Mouse (Mus musculus): ENCODE measurements around the gene Cenpa.
"Not testable (repeated sequence)": the region's sequence is repeated elsewhere in the genome, so short reads cannot be mapped to it uniquely, and the experiment has no call there.

The Cenpa gene

GRCm38 (mm10) chr5:30682967-30683600 lies 16.5 kb downstream of the Cenpa start:
- no peak for DNase-seq

DNA sequence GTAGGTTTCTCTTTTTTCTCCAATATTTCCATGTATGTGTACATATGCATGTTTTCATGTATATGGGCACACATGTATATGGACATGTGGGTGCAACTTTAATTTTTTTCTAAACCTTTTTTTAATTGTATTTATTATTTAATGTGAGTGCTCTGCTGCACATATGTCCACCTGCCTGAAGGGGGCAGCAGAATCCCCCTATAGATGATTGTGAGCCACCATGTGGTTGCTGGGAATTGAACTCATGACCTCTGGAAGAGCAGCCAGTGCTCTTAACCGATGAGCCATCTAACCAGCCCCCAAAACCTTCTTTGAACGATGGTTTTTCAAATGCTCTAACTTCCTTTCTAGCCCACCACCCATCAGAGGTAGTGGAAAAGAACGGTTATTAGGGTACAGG lies 17.4 kb downstream of the Cenpa start:
- DNase-seq, result no peak

- DNase-seq, result no peak
Measured at GRCm38 (mm10) chr5:30686781-30687180, 20.2 kb downstream of the Cenpa start.

GRCm38 (mm10) chr5:30700361-30701000 lies 33.9 kb downstream of the Cenpa start:
- DNase-seq, result no peak

DNA sequence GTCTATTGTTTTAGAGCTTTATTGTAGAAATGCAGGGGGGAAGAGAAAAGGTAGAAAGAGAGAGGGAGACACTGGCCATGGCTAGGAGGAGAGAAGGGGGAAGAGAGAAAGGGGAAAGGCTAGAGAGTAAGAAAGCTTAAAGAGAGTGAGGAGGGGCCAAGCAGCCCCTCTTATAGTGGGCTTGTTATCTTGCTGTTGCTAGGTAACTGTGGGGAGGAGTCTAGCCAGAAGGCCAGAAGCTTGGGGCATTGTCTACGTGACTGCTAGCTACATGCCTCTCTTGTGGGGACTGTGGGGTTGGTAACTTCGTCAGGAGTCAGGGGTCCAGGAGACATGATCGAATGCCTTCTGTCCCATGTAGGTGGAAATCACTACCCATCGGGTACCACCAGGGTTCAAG lies 34.8 kb downstream of the Cenpa start:
- DNase-seq, result not testable (repeated sequence)

DNA sequence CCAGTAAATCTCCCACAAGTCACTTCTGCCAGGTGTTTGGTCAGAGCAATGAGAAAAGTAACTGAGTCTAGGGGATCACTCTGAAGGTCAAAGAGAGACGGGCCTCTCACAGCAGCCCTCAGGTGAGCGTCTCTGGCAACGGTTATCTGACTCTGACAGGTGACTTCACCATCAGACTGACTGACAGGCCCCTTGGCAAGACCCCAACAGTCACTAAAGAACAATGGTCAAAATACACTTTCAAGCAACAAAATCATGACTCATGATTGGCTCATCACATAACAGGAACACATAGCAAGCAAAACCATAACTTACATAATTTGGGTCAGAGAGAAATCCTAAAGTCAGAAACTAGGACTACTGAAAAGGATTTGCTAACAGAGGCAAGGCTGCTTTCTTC lies 35.3 kb downstream of the Cenpa start:
- no peak for DNase-seq

GRCm38 (mm10) chr5:30709744-30710383 lies 43.3 kb downstream of the Cenpa start:
- peak; percentile 70 for DNase-seq

DNA sequence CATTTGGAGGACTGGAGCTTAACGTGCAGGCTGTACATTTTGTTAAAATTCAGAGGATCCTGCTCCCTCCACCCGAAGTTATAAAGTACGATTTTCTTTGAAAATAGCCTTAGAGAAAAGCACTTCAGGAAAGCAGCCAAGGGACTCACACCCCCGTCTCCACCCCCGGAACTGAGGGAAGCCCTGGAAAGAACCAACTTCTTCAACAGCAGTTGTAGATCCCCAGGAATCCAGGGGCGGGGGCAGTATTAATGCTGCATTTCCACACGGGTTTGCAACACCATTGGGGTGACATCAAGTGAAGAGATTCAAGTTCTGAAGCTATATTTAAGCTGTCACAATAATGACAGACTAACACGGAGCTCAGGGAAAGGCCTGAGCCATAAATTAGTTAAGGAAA lies 43.9 kb downstream of the Cenpa start:
- DNase-seq, result peak; percentile 80

DNA sequence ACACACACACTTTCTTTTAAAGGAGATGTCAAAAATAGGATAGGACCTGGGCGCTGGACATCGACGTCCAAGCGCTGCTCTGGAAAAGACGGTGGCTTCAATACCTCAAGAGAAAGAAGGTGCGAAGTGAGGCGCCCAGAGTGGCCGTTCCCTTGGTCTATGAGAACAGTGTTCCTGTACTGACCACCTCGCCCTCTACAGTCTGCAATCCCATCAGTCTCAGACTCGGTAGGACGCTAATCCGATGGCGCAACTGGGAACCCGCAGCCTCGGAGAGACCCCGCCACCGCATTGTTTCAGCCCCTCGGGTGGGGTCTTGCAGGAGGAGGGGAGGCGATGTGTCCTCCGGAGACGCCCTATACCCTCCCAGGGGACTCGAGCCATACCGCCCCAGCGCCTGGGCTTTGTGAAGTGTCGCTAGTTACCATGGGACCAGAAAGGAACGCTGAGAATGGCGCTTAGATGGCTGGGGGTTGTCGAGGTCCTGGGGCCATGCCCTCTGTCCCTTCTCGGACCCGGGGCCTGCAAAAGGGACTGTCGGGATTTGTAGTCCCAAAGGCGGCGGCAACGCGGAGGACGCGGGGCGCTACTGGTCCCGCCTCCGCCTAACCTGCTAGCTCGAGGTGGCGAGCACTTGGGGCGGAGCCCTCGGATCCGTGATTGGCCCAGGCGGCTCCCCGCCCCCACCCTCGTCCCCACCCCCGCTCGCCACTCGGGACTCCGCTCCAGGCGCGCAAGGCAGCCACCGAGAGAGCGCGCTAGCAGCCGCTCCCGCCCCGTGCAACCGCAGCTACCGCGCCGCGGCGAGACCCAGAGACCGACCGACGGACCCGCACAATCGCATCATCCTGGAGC lies 44.8 kb downstream of the Cenpa start, which contains the start of gene Dpysl5:
TSS of gene Dpysl5 (plus strand) at position 418 of the 855 bp plus-strand sequence.
- DNase-seq, result peak; percentile 84

DNA sequence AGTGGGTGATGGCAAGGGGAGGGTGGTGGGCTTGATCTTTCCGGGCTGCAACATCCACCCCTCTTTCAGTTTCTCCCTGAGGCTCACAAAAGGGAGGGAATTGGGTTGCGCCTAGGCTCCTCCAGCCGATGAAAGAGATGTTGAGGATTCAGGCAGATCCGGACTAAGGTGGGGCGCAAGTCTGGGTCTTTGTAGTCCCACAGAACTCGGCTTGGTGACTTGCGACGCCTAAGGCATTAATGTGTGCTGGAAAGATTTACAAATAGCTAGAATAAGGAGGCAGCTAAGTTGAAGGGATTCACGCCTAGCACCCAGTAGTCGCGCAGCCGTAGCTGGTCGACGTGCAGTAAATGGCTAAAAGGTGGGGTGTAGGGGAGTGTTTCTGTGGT lies 45.4 kb downstream of the Cenpa start:
- DNase-seq, result no peak

GRCm38 (mm10) chr5:30712441-30713298 lies 46.1 kb downstream of the Cenpa start:
- DNase-seq, result no peak

GRCm38 (mm10) chr5:30713299-30713675 lies 46.7 kb downstream of the Cenpa start:
- no peak for DNase-seq

DNA sequence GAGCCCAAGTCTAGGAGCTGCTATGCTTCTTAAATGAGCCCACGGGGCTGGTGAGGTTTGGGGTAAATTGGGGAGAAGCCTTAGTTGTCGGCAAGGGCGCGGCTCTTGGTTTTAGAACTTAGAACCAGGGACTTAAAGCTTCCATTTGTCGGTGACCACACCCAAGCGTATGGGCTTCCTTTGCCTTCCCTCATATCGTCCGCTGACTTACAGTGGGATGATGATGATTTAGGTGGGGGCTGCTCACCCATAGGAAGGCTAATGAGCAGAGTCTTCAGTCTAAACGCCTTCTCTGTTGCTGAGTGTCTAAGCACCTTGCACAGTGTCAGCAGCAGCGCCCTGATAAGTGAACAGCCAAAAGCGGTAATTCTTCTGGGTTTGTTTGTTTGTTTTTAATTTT lies 47.1 kb downstream of the Cenpa start:
- no peak for DNase-seq

- DNase-seq, result no peak
Measured at GRCm38 (mm10) chr5:30716311-30716710, 49.7 kb downstream of the Cenpa start.

- no peak for DNase-seq
Measured at GRCm38 (mm10) chr5:30717506-30717905, 50.9 kb downstream of the Cenpa start.

DNA sequence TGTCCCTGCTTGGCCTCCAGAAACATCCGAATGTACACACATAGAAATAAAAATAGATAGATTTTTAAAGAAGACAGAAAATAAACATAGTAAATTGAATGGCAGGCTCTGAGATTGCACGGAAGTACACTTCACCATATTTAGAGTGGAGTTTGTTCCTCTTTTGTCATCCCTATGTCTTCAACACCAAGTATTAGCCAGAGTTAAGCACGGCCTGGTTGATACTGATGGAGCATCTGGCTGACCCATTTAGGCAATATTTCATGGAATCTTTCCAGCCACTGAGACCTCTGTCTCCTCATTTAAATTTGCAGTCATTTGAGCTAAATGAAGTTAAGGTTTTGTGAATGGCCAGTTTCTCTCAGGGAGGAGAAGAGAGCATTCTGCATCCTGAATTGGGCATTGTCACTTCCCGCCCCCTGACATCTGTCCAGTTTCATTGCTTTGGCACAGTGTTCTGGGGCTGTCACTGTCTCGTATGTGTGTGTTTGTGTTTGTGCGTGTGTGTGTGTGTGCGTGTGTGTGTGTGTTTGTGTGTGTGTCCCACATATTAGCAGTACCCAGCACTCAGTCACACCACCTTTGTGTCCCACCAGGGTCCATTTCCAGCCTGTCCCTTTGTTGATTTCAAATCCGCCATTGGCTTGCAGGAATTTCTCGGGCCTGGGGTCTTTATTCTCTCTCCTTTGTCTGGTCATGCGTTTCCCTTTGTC lies 51.6 kb downstream of the Cenpa start:
- DNase-seq, result no peak

- DNase-seq, result no peak
Measured at GRCm38 (mm10) chr5:30721935-30722334, 55.4 kb downstream of the Cenpa start.
